Mouse (Mus musculus): ENCODE results near the gene Olfr982.

Gene Olfr982

DNA sequence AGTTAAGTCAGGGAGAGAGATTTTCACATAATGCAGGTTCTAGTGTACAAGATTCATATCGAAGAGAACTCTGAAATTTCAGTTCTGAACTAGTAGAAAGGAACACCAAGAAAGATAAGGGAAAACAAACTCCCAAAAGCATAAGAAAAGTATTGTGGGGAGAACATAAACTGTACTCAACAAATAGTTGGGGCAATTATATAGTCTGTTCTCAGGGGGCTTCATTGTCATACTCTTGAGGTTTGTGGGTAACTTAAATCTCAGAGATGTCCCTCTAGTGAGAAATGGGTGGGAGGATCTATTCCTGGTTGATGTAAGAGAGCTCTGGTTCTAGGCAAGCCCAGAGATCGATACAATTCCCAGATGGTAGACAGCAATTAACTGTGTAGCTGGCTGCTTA lies at the start of gene Olfr982:
Gene Olfr982, plus strand, starts transcription at position 301 of the 400 bp plus-strand sequence.
- no peak for DNase-seq (ENCODE audit: low read depth, low spot score)

GRCm38 (mm10) chr9:40050138-40050537 lies 23.5 kb upstream of the Olfr982 start:
- no peak for DNase-seq (ENCODE audit: low read depth, low spot score)

DNA sequence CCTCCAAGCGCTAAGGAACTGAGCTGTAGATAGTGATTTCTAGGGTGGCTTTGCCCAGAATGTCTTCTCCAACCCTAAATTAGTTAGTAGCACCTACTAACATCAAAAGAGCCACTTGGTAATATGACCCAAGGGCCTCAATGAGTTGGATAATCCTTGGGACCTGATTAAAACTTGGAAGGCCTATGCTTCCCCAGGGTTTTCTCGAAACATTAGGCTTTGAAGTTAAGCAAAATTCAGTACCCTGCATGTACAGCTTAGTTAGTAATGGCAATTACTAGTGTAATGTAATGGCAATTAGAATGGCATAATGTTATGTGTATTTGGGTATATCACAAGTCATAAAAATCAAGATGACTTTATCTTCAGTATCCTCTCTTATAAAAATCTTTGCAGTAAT lies 19.9 kb downstream of the Olfr982 start, which contains the start of gene Olfr983:
Gene Olfr983, minus strand, starts transcription at position 101 of the 400 bp plus-strand sequence.
- no peak for DNase-seq (ENCODE audit: low read depth, low spot score)

GRCm38 (mm10) chr9:40094769-40095168 lies 21.1 kb downstream of the Olfr982 start:
- DNase-seq (ENCODE audit: low read depth, low spot score): no peak

- DNase-seq (ENCODE audit: low read depth, low spot score): no peak
Measured at GRCm38 (mm10) chr9:40114106-40114505, 40.5 kb downstream of the Olfr982 start, which contains the start of gene Olfr984. Olfr984 (minus strand) TSS chr9:40114206.

- peak; percentile 50 for DNase-seq (ENCODE audit: low read depth, low spot score)
Measured at GRCm38 (mm10) chr9:40116645-40117286, 43.1 kb downstream of the Olfr982 start.

- DNase-seq (ENCODE audit: low read depth, low spot score): no peak
Measured at GRCm38 (mm10) chr9:40117287-40117659, 43.6 kb downstream of the Olfr982 start.

Data from brain, adult 2 months (tissue).